Mouse (Mus musculus) ES-E14 (cell line): Measurements from ENCODE around the gene Cx3cr1. TPM values are rescaled to one million over a fixed set of nuclear protein-coding genes. Genes with fewer than 3 reads are reported as not detected.
"Not testable (repeated sequence)": the region's sequence is repeated elsewhere in the genome, so short reads cannot be mapped to it uniquely, and the experiment has no call there.

Experiments used
- DNase-seq: peaks from one replicate; pipeline ENCODE4 v3.0.0-alpha.2; 2013; ENCODE audit warnings: low read depth, low spot score
- H3K27ac ChIP-seq: 2 replicates; pipeline ENCODE4 v1.5.1; 2012; ENCODE audit warnings: low read depth, mild to moderate bottlenecking, low read length, moderate library complexity, mixed read lengths; ENCODE audit not compliant: poor library complexity, insufficient read depth, severe bottlenecking
- H3K36me3 ChIP-seq: 2 replicates; pipeline ENCODE4 v1.6.1; 2012; ENCODE audit warnings: mild to moderate bottlenecking, low read length, moderate library complexity, mixed read lengths; ENCODE audit not compliant: control insufficient read depth, poor library complexity, insufficient read depth, severe bottlenecking
- H3K4me1 ChIP-seq, 2 experiments: fragments of 150-350 bp in 1 of 2; sonication (generic) in 1 of 2; 2 replicates each; pipeline ENCODE4 v1.6.1; 2012; ENCODE audit warnings: low read length in 2 of 2, mild to moderate bottlenecking in 1 of 2, mixed read lengths in 1 of 2; ENCODE audit not compliant: control insufficient read depth in 2 of 2, insufficient read depth in 2 of 2, poor library complexity in 1 of 2
- H3K4me3 ChIP-seq, 2 experiments: fragments of 150-350 bp in 1 of 2; sonication (generic) in 1 of 2; 2 replicates each; pipeline ENCODE4 v1.5.1; 2012; ENCODE audit warnings: low read length in 2 of 2, low read depth in 1 of 2, mild to moderate bottlenecking in 1 of 2, mixed read lengths in 1 of 2; ENCODE audit not compliant: insufficient read depth in 1 of 2, poor library complexity in 1 of 2, severe bottlenecking in 1 of 2
- H3K9ac ChIP-seq: 2 replicates; pipeline ENCODE4 v1.6.1; 2012; ENCODE audit warnings: low read depth, mild to moderate bottlenecking, low read length, mixed read lengths; ENCODE audit not compliant: poor library complexity, insufficient read depth, severe bottlenecking
- H3K9me3 ChIP-seq: fragments of 150-350 bp; sonication (generic); 2 replicates; pipeline ENCODE4 v1.6.1; 2012; ENCODE audit warnings: low read depth, mild to moderate bottlenecking, low read length; ENCODE audit not compliant: control insufficient read depth, insufficient read depth
- CHD2 ChIP-seq: IDR thresholded peaks from 2 replicates; pipeline ENCODE4 v1.6.1; 2014; ENCODE audit warnings: mild to moderate bottlenecking, low read depth, low read length, inconsistent platforms
- HCFC1 ChIP-seq: IDR thresholded peaks from 2 replicates; pipeline ENCODE4 v1.6.1; 2012; ENCODE audit warnings: low read length, inconsistent platforms, borderline replicate concordance; ENCODE audit not compliant: insufficient read depth
- MAFK ChIP-seq: IDR thresholded peaks from 2 replicates; pipeline ENCODE4 v1.6.1; 2014; ENCODE audit warnings: mild to moderate bottlenecking, low read depth, low read length, inconsistent platforms; ENCODE audit not compliant: insufficient read depth
- ZC3H11A ChIP-seq: IDR thresholded peaks from 2 replicates; pipeline ENCODE4 v1.6.1; 2012; ENCODE audit warnings: low read depth, mild to moderate bottlenecking, inconsistent platforms, low read length, borderline replicate concordance
- ZNF384 ChIP-seq: IDR thresholded peaks from 2 replicates; pipeline ENCODE4 v1.6.1; 2012; ENCODE audit warnings: low read depth, low read length, inconsistent platforms
- in situ Hi-C, 2 experiments: fragments of 600-800 bp; cut with MboI; formaldehyde crosslinking; loops; one replicate each; pipeline ENCODE4 v1.15.1; 2025; ENCODE audit warnings: low sequenced_read_pairs in 2 of 2, inconsistent platforms in 1 of 2; ENCODE audit not compliant: unreplicated experiment in 2 of 2
- total RNA-seq: library from RNA; depleted of rRNA; stranded (reverse); fragments of 300-350 nt; gene quantifications from 2 replicates; pipeline ENCODE4 v1.2.3, GENCODE M21; 2012

The Cx3cr1 gene
- total RNA-seq, 1 experiment: 0.09 TPM

GRCm38 (mm10) chr9:120110211-120111018 lies 40.7 kb upstream of the Cx3cr1 start, which contains the start of gene Slc25a38:
Slc25a38 (plus strand) TSS chr9:120110374.
- TF ChIP-seq ZNF384 (0 out of 2 replicates have a peak, but pooled peaks have one; percentile 56), CHD2 (no peak)
- in situ Hi-C loops: no loop called here
- H3K4me1 ChIP-seq: peaks cover 0 to 8% of the 10 kb centered on the region in 2 experiments; a peak in 1 of 4 replicates

GRCm38 (mm10) chr9:120108953-120109352 lies 39.3 kb upstream of the Cx3cr1 start:
- TF ChIP-seq MAFK: peak; percentile 62; the same call in 1 of the 2 replicates
- H3K9ac ChIP-seq, DNase-seq, H3K4me3 ChIP-seq, H3K27ac ChIP-seq, H3K4me1 ChIP-seq, H3K36me3 ChIP-seq, in situ Hi-C loops, H3K9me3 ChIP-seq: not testable (repeated sequence)

More at GRCm38 (mm10) chr9:120110211-120111018, 40.7 kb upstream of the Cx3cr1 start, which contains the start of gene Slc25a38:
- Histone ChIP-seq H3K9ac (peak within 1 kb of the TSS; percentile 88), H3K9me3 (no peaks in the 10 kb centered on the region), H3K4me3 (peak within 1 kb of the TSS; percentile 88 to 89), H3K27ac (peak within 1 kb of the TSS; percentile 83), H3K36me3 (peaks cover 3% of the 10 kb centered on the region; the same call in 1 of the 2 replicates)
- DNase-seq: peak; percentile 89

GRCm38 (mm10) chr9:120101165-120101564 lies 31.5 kb upstream of the Cx3cr1 start:
- no peak overlapping the region for H3K4me3 ChIP-seq
- H3K27ac ChIP-seq: no peak overlapping the region
- H3K9me3 ChIP-seq: no peaks in the 10 kb centered on the region
- H3K9ac ChIP-seq: no peak overlapping the region
- TF ChIP-seq HCFC1 (no peak), CHD2 (no peak), ZC3H11A (no peak)
- H3K36me3 ChIP-seq: no peaks in the 10 kb centered on the region
- in situ Hi-C loops: no loop called here
- no peaks in the 10 kb centered on the region for H3K4me1 ChIP-seq
- no peak for DNase-seq

- TF ChIP-seq ZNF384 (no peak), MAFK (no peak), HCFC1 (no peak), ZC3H11A (no peak), CHD2 (no peak)
- Histone ChIP-seq H3K9me3 (no peaks in the 10 kb centered on the region), H3K36me3 (no peaks in the 10 kb centered on the region), H3K4me1 (no peaks in the 10 kb centered on the region), H3K9ac (no peak overlapping the region), H3K4me3 (no peak overlapping the region), H3K27ac (no peak overlapping the region)
- no peak for DNase-seq
- in situ Hi-C loops: loop anchor here in 1 of 2 experiments (5.0 kb wide), 1 partner anchor 72 kb away; no protein-coding TSS in a partner anchor
Measured at GRCm38 (mm10) chr9:120099304-120099703, 29.6 kb upstream of the Cx3cr1 start.
